Mouse (Mus musculus) lung, adult 10 weeks (tissue): ENCODE measurements around the gene Opn1sw. TPM values are rescaled to one million over a fixed set of nuclear protein-coding genes. Genes with fewer than 3 reads are reported as not detected.

Source experiments
- polyA plus RNA-seq: library from polyadenylated mRNA; stranded (reverse); fragments of 350-450 nt; fragmentation: Illumina TruSeq; extraction: RNeasy Lipid Tissue Mini Kit (QIAGEN cat#74804); gene quantifications from one replicate; pipeline ENCODE4 v1.2.3, GENCODE M21; 2014; ENCODE audit warnings: low read depth, low replicate concordance; ENCODE audit not compliant: insufficient read depth

The Opn1sw gene
- 0.24 TPM for polyA plus RNA-seq

GRCm38 (mm10) chr6:29388052-29388518 is at the start of gene Opn1sw:
Gene Opn1sw (minus strand): TSS chr6:29388468.

GRCm38 (mm10) chr6:29433038-29433803 is 45.0 kb upstream of the Opn1sw start, which contains the start of gene Flnc:
Gene Flnc (plus strand): TSS chr6:29433256.

GRCm38 (mm10) chr6:29395910-29396713 is 7.8 kb upstream of the Opn1sw start, which contains the start of gene Ccdc136:
Gene Ccdc136 (plus strand): TSS chr6:29396309.

GRCm38 (mm10) chr6:29347665-29348370 is 40.5 kb downstream of the Opn1sw start, which contains the start of gene Calu:
Gene Calu (plus strand): TSS chr6:29348069.

Other genes starting within 250 kb of the Opn1sw start
- 19.2 TPM for gene Rbm28, start 223.5 kb downstream of the Opn1sw start, polyA plus RNA-seq
- gene Prrt4, start 208.9 kb downstream of the Opn1sw start, polyA plus RNA-seq, result 3.2 TPM
- 101 TPM for gene Impdh1, start 172.1 kb downstream of the Opn1sw start, polyA plus RNA-seq
- gene Hilpda, start 116.0 kb downstream of the Opn1sw start, polyA plus RNA-seq, result 282 TPM
- gene Fam71f2, start 108.9 kb downstream of the Opn1sw start, polyA plus RNA-seq, result 4.0 TPM
- not detected for gene Fam71f1, start 69.3 kb downstream of the Opn1sw start, polyA plus RNA-seq
- gene Calu, start 40.4 kb downstream of the Opn1sw start, polyA plus RNA-seq, result 128 TPM
- 2.0 TPM for gene Ccdc136, start 7.8 kb upstream of the Opn1sw start, polyA plus RNA-seq
- gene Flnc, start 44.8 kb upstream of the Opn1sw start, polyA plus RNA-seq, result 1.7 TPM
- gene Atp6v1f, start 79.2 kb upstream of the Opn1sw start, polyA plus RNA-seq, result 256 TPM
- not detected for gene Atp6v1fnb, start 83.0 kb upstream of the Opn1sw start, polyA plus RNA-seq
- gene Kcp, start 119.5 kb upstream of the Opn1sw start, polyA plus RNA-seq, result 1.5 TPM
- gene Irf5, start 138.2 kb upstream of the Opn1sw start, polyA plus RNA-seq, result 18.6 TPM
- 23.0 TPM for gene Tnpo3, start 221.4 kb upstream of the Opn1sw start, polyA plus RNA-seq